Mouse (Mus musculus) gastrocnemius, postnatal 4 days (tissue): ENCODE data around the gene Sco1. TPM values are rescaled to one million over a fixed set of nuclear protein-coding genes. Genes with fewer than 3 reads are reported as not detected.

ENCODE experiments used
- DNase-seq, 2 experiments: peaks; one replicate each; pipeline ENCODE4 v3.0.0; 2021 to 2022; ENCODE audit warnings: low spot score in 2 of 2, mixed read lengths in 2 of 2
- total RNA-seq, 2 experiments: library from RNA; stranded (reverse); gene quantifications; 2 replicates each; pipeline ENCODE4 v1.2.3; 2021

Sco1 gene
- total RNA-seq, 2 experiments from 2014 or later = 13.7 to 14.3 TPM

- DNase-seq = no peak
These were observed 12.0 kb upstream of the Sco1 start for GRCm38 (mm10) chr11:67040483-67040882.

DNA sequence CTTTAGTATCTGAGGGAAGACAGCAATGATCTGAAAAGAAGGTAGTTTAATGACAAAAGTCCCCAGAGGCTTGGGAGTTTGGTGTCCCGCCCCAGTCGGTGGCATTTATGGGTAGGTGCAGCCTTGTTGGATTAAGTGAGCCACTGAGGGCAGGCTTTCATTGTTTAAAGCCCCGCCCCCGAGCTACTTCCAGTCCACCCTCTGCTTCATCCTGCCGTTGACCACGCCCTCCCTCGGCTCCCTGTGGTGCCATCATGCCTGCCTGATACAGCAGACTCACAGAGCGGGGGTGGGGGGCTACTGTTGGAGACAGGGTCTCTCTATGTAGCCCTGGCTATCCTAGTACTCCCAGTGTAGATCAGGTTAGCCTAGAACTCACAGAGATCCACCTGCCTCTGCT, 9.5 kb upstream of the Sco1 start:
- no peak for DNase-seq

DNA sequence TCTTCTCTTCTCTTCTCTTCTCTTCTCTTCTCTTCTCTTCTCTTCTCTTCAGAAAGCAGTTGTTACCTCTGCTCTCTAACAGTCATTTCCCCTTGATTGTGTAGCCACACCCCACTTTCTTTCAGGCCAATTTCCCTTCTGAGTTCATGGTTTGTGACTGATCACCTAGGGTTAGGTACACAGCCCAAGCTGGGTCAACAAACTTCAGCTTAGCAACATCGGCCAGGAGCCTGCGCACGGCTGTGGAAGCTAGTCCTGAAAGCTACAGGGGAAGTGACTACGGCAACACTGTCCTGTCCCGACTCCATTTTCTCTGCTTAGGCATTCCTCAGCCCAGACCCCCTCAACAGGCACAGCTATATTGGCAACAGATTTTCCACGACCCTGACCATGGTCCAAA, 7.5 kb upstream of the Sco1 start:
- no peak for DNase-seq

- DNase-seq = no peak
These were observed 5.3 kb upstream of the Sco1 start for GRCm38 (mm10) chr11:67047199-67047598.

- no peak for DNase-seq
These were observed 4.0 kb upstream of the Sco1 start for GRCm38 (mm10) chr11:67048496-67048895.

GRCm38 (mm10) chr11:67049256-67049655, 3.2 kb upstream of the Sco1 start:
- DNase-seq = no peak

- DNase-seq = no peak
These were observed 672 bp upstream of the Sco1 start for GRCm38 (mm10) chr11:67051676-67052320.

DNA sequence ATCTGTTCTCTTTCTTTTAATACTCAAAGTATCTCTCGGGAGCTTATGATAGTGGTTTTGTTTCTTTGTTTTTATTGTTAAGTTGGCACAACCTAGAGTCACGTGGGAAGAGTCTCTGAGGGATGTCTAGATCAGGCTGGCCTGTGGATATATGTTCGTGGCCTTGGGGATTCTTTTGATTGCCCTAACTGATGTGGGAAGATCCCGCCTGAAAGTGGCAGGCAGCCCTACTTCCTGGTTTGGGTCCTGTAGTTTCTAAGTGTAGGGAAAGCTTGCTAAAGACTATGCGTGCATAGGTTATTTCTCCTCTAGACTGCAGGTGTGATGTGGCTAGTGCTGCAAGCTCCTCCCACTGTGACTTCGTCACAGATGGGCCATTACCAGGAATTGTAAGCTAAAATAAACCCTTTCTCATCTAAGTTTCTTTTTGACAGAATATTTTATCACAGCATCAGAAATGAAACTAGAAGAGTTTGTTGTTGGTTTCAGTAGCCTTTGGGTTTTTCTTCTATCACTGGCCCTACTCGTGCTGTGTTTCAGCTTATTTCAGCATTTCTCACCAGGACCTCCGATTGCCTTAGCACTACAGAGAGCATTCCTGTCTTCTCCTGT, 2.4 kb downstream of the Sco1 start:
- no peak for DNase-seq

- no peak for DNase-seq
These were observed 8.8 kb downstream of the Sco1 start for GRCm38 (mm10) chr11:67061311-67061710.

- no peak for DNase-seq
These were observed 10.3 kb downstream of the Sco1 start for GRCm38 (mm10) chr11:67062726-67063125.

DNA sequence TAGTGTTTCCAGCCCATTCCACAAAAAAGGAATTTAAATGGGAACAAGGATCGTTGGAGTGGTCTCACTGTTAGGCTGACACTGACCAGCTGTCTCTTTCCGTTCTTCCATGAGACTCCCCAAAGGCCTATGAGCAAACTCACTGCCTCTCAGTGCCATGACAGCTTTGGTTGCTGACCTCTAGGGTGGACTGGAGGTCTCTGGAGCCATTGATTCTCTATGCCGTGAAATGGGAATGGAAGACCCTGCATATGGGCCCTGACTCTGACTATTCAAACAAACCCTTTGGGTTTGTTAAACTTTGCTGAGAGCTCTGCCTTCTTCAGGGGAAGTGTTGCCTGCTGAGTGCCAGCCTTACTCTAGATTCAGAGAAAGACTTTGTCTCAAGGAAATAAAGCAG, 15.3 kb downstream of the Sco1 start:
- no peak for DNase-seq

DNA sequence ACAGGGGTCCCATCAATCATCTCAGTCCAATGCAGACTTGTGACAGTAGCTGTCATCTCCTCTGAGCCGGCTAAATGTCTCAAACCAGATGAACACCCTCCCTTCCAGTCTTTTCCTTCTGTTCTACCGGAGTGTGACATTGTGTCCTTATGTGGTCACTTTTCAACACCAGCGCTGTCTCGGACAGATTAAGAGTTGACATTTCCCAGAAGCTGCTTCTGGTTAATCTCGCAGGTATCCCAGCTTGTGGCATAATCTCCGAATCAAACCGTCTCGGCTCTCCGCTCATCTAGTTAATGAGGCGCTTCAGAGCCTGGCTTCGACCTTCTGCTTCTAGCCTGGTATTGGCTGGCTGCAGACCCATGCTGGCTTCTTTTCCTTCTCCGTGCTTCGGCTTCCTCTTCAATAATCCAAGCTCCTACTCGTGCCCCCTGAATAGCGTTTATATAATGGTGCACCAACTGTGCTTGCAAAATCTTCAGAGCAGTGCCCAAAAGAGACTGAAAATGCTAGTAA, 20.2 kb downstream of the Sco1 start:
- no peak for DNase-seq

DNA sequence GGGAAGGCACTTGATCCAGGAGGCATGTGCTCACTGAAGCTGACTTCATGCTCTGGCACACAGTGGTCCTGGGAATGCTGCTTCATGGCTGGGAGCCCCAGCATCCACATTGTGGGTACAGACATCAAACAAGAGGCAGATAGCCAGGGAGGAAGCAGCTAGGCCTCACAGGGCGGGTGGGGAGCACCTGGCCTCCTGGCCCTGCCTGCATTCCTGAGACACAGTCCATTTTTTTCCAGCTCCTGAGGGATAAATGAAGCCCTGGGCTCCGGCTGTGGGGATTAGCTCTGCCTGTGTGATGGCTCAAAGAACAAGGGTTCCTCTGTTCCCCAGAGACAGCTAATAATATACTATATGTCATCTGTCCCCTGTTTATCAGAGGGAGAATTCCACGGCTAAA, 22.6 kb downstream of the Sco1 start:
- no peak for DNase-seq

GRCm38 (mm10) chr11:67076781-67077180, 24.3 kb downstream of the Sco1 start:
- no peak for DNase-seq

GRCm38 (mm10) chr11:67077435-67077834, 25.0 kb downstream of the Sco1 start:
- no peak for DNase-seq

DNA sequence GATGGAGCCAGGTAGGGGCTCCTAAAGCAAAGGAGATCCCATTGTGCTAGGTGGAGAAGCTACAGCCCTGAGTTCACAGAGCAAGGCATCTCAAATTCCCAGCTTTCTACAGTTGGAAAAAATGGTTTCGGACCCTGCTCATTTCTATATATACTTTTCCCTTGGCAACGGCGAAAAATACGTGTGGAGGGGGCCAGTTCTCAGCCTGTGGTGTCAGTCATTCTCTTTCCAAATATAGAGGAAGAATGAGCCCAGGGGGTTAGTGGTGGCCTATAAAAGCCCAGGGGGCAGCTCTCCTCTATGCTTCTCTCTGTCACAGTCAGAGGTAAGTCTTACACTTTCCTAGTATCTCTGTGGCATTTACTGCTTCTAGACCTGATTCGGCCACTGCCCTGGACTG, 25.5 kb downstream of the Sco1 start, which contains the start of gene Myh3:
Myh3 (plus strand) TSS at position 301 of the 400 bp plus-strand sequence.
- no peak for DNase-seq

- DNase-seq = no peak
These were observed 26.4 kb downstream of the Sco1 start for GRCm38 (mm10) chr11:67078888-67079287.

- no peak for DNase-seq
These were observed 27.3 kb downstream of the Sco1 start for GRCm38 (mm10) chr11:67079740-67080139.

DNA sequence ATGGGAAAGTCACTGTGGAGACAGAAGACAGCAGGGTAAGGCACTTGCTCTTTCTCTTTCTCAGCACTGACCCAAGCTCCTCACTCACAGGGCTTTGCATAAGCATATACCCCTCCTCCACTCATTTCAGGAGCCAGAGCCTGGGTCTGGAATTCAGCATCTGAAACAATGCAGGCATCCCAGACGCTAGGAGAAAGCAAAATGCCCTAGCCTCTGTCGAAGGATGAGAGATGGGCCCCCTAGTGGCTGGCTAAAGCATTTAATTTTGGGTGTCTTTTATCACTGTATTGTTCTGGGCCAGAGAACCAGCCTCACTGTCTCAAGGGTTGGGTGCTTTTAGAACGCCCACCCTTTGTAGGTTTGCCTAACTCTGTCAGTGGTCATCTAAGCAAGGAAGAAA, 27.7 kb downstream of the Sco1 start:
- DNase-seq = peak in 1 of 2 experiments; percentile 57

- DNase-seq = no peak
These were observed 28.7 kb downstream of the Sco1 start for GRCm38 (mm10) chr11:67081125-67081649.

DNA sequence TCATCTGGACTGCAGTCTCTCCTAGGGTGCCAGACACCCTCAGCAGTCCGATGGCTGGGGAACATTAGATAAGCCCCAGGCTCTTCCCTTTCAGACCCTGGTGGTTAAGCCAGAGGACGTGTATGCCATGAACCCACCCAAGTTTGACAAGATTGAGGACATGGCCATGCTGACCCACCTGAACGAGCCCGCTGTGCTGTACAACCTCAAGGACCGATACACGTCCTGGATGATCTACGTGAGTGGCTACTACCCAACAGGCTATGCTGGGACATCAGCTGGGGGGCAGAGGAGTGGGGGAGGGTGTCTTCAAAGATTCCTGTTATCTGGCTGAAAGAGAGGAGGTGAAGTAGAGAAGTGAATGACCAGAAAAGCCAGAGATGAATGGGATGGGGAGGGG, 29.7 kb downstream of the Sco1 start:
- DNase-seq = no peak

- DNase-seq = no peak
These were observed 30.3 kb downstream of the Sco1 start for GRCm38 (mm10) chr11:67082793-67083192.

DNA sequence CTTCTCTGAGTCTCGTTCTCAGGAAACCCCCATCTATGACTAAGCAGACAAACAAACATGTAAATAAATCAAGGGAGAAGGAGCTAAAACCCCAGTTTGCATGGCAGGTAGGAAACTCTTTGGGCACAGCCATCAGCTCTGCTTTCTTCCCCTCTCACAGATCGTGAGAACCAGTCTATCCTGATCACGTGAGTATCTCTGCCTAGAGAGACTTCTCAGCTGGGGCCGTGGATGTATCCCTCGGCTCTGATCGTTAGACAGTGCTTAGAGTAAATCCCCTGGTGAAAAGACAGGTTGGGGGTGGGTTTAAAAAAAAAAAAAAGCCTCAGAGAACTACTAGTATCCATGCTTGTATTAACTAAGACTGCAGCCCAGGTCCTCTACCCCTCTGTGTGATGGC, 30.8 kb downstream of the Sco1 start:
- DNase-seq = no peak
